Mouse (Mus musculus) thymus, adult 2 months (tissue): ENCODE data around the gene Myl10.

ENCODE experiments used
- CTCF ChIP-seq: fragments of 200-500 bp; IDR thresholded peaks from 2 replicates; pipeline ENCODE4 v1.5.1; 2012; ENCODE audit warnings: mild to moderate bottlenecking, control low read depth, low read length, moderate library complexity, borderline replicate concordance; ENCODE audit not compliant: control insufficient read depth, poor library complexity, insufficient read depth; ENCODE audit errors: extremely low read depth
- POLR2A ChIP-seq: fragments of 200-500 bp; IDR thresholded peaks from 2 replicates; pipeline ENCODE4 v1.6.1; 2012; ENCODE audit warnings: mild to moderate bottlenecking, low read length, control low read depth, moderate library complexity; ENCODE audit not compliant: control insufficient read depth, poor library complexity, insufficient read depth; ENCODE audit errors: extremely low read depth

- TF ChIP-seq CTCF = no peak
- TF ChIP-seq POLR2A = no peak
Observed at GRCm38 (mm10) chr5:136687561-136687960, 5.4 kb upstream of the Myl10 start.
